Mouse (Mus musculus) left cerebral cortex, adult 11 months (tissue): ENCODE measurements around the gene Rabac1.

Experiments
- DNase-seq: peaks from one replicate; pipeline ENCODE4 v3.0.0; 2022; ENCODE audit warnings: low spot score

Rabac1 gene

GRCm38 (mm10) chr7:24930475-24930874 lies 42.1 kb downstream of the Rabac1 start:
- no peak for DNase-seq
